Mouse (Mus musculus) left cerebral cortex, adult 18-20 months (tissue): ENCODE measurements at regions not wholly inside any gene's neighbourhood (a gene's known extent, or its start where the extent isn't known, plus 50 kb on each side); places are given as distances from the start of the nearest gene placed in this dataset.
"Not testable (repeated sequence)": the region's sequence is repeated elsewhere in the genome, so short reads cannot be mapped to it uniquely, and the experiment has no call there.

Experiments used
- DNase-seq, 2 experiments: peaks; one replicate each; pipeline ENCODE4 v3.0.0; 2021 to 2022; ENCODE audit warnings: low spot score in 2 of 2, mixed read lengths in 1 of 2

DNA sequence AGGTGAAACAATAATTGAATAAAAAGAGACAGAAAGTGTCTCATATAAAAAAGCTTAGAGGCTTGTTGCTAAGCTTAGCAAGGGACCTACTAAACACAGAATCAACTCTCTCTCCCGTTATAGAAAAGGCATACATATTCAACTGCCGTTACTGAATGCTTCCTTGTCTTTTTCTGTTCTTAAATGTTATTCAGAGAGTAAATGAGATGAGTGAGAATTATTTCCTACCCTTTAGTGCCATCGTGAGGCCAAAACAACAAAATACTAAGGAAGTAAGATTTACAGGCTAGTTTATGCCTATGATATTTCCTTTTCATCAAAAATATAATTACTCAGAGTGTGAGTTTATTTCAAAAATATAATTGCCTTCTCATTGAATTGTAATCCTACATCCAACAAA lies 686.6 kb upstream of the 1700008P02Rik start:
- peak in 1 of 2 experiments; percentile 2 for DNase-seq

DNA sequence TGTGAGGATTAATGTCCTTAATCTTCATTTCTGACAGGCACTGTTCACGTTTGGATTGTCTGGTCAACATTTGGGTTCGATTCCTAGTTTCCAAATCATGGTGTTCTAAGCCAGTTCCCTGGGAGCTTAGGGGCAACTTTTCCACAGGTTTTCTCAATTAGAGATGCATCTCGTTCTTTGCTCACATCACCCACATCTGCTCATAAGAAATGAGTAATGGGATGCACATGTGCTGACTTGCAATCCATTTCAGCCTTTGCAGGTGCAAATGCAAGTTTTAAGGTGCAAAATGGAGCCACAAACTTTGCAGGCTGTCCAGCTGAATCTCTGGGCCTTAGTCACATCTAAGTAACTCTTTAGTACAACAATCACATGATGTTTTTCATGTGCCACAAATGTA lies 678.3 kb upstream of the 1700008P02Rik start:
- DNase-seq = no peak

- DNase-seq = no peak
These were observed 670.8 kb upstream of the 1700008P02Rik start for GRCm38 (mm10) chr3:7291026-7291425.

DNA sequence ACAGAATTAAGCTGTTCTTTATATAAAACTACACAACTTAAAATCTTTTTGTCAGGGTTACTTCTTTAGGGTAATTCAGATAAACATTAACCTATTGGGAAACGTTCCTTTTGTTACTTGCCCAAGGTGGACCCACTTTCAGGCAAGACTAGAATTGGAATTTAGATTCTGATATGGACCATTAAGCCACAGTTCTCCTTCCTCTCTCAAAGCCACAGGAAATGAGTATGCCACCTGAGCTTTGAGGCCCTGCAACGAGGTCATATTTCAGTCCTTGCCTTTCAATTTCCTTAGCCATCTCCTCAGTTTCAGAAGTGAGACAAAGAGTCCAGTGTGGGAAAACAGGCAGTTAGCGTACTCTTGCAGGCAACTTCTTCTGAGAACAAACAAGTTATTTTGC lies 637.3 kb upstream of the 1700008P02Rik start:
- DNase-seq = no peak

DNA sequence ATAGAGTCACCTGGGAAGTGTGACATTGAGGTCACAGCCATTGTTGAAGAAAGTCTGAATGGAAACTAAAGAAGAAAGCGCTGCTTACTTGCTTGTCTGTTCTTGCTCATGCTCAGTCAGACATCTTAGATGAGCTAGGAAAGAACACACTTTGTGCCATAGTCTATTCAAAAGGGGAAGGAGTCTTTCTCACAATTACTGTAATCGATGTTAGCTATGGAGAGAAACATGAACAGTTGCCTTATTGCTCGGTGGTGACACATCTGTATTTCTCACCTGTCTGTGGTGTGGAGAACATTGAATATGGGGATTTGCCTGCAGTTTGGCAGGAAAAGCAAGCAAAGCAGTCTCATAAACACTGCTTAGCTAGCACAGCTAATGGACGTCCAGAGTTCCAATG lies 628.1 kb upstream of the 1700008P02Rik start:
- no peak for DNase-seq

GRCm38 (mm10) chr3:7229769-7230168 lies 609.5 kb upstream of the 1700008P02Rik start:
- peak in 1 of 2 experiments; percentile 2 for DNase-seq

DNA sequence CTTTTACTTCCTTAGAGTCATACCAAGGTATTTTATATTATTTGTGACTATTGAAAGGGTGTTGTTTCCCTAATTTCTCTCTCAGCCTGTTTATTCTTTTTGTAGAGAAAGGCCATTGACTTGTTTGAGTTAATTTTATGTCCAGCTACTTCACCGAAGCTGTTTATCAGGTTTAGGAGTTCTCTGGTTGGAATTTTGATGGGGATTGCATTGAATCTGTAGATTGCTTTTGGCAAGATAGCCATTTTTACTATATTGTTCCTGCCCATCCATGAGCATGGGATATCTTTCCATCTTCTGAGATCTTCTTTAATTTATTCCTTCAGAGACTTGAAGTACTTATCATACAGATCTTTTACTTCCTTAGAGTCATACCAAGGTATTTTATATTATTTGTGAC lies 568.3 kb upstream of the 1700008P02Rik start:
- not testable (repeated sequence) for DNase-seq

DNA sequence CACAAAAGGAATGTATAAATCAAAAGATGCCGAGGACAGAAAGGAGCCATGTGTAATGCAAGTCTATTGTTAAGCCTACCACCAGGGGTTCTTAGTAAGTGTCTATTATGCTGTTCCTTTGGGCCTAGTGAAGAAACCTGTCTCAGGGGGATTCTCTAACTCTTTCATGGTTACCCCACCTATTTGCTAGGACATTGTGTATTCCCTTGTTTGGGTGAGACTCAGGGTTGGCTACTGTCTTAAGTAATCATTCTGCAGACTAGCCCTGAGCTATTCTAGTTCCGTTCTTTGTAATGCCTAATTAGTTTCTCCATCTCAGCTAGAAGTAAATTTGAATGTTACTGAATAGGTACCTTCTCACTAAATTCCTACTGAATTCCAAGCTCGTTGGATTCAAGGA lies 546.4 kb upstream of the 1700008P02Rik start:
- no peak for DNase-seq

DNA sequence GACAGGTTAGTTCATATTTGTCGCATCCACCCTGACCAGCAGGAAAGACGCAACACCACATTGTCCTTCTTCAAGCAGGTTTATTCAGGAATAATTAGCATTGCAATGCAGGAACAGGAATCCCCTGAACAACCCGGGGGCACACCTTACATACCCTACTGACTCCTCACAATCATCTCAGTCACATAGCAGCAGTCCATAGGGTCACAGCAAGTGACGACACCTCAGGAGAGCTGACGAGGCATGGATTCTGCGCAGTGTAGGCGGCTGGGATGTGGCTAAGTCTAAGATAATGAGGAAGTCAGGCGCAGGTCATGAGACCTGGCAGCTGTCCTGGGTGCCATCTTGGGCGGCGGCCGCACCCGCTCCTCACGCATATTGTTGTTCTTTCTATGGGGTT lies 518.8 kb upstream of the 1700008P02Rik start:
- DNase-seq = no peak

- peak in 1 of 2 experiments; percentile 1 for DNase-seq
These were observed 514.5 kb upstream of the 1700008P02Rik start for GRCm38 (mm10) chr3:7134714-7135113.
